Mouse (Mus musculus): ENCODE measurements at regions not wholly inside any gene's neighbourhood (a gene's known extent, or its start where the extent isn't known, plus 50 kb on each side); places are given as distances from the start of the nearest gene placed in this dataset.

DNA sequence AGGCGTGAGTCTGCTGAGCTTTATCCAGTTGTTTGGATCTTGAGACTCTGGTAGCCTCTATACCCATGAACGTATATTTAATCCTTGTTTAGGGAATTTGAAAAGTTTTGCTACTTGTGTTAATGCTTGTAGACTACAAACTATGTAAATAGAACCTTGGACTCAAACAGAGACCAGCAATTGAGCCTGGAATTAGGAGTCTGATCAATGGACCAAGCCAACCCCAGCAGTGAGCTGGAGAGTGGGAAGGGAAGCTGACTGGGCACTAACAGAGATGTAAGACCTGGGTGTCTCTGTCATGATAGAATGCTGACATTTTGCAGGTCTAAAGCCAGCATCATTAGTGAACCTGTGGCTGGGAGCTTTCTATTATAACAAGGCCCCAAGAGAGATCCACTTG, 222.5 kb downstream of the Gm5447 start:
- no peak for TF ChIP-seq POLR2A (IDR thresholded peaks at IDR 0.05; ENCODE audit: low read depth, low read length)
- no peak for TF ChIP-seq CTCF (IDR thresholded peaks at IDR 0.05; ENCODE audit: borderline replicate concordance, insufficient read depth, low read length)
